Mouse (Mus musculus) CD4-positive, CD25-positive, alpha-beta regulatory T cell, adult 2 months (primary cell): Measurements from ENCODE around the gene Psmb11.
"Not testable (repeated sequence)": the region's sequence is repeated elsewhere in the genome, so short reads cannot be mapped to it uniquely, and the experiment has no call there.

Experiments
- DNase-seq: peaks from one replicate; pipeline ENCODE4 v3.0.0-alpha.2; 2012; ENCODE audit warnings: low read depth, low spot score

The Psmb11 gene

GRCm38 (mm10) chr14:54603038-54603654, 18.1 kb upstream of the Psmb11 start:
- DNase-seq = peak; percentile 98

GRCm38 (mm10) chr14:54603686-54604085, 17.5 kb upstream of the Psmb11 start:
- DNase-seq = no peak

GRCm38 (mm10) chr14:54605752-54606321, 15.4 kb upstream of the Psmb11 start, which contains the start of gene 4931414P19Rik:
Gene 4931414P19Rik (minus strand): TSS chr14:54605993.
- peak; percentile 85 for DNase-seq

GRCm38 (mm10) chr14:54607226-54607625, 14.0 kb upstream of the Psmb11 start:
- DNase-seq = no peak

GRCm38 (mm10) chr14:54609245-54609644, 12.0 kb upstream of the Psmb11 start:
- no peak for DNase-seq

GRCm38 (mm10) chr14:54609962-54610361, 11.3 kb upstream of the Psmb11 start:
- DNase-seq = peak; percentile 72

GRCm38 (mm10) chr14:54610648-54611047, 10.6 kb upstream of the Psmb11 start:
- no peak for DNase-seq

GRCm38 (mm10) chr14:54614130-54614529, 7.1 kb upstream of the Psmb11 start:
- DNase-seq = not testable (repeated sequence)

- no peak for DNase-seq
Measured at GRCm38 (mm10) chr14:54616226-54616825, 4.9 kb upstream of the Psmb11 start.

- peak; percentile 54 for DNase-seq
Measured at GRCm38 (mm10) chr14:54617152-54617896, 3.9 kb upstream of the Psmb11 start.

GRCm38 (mm10) chr14:54617897-54618365, 3.3 kb upstream of the Psmb11 start, which contains the start of gene Psmb5:
Gene Psmb5 (minus strand): TSS chr14:54618022.
- peak; percentile 94 for DNase-seq

GRCm38 (mm10) chr14:54623334-54623733, 2.1 kb downstream of the Psmb11 start:
- DNase-seq = no peak

GRCm38 (mm10) chr14:54624976-54625375, 3.7 kb downstream of the Psmb11 start:
- no peak for DNase-seq

- no peak for DNase-seq
Measured at GRCm38 (mm10) chr14:54628103-54628502, 6.9 kb downstream of the Psmb11 start.

GRCm38 (mm10) chr14:54629797-54630196, 8.6 kb downstream of the Psmb11 start:
- DNase-seq = no peak

GRCm38 (mm10) chr14:54630583-54631239, 9.5 kb downstream of the Psmb11 start:
- DNase-seq = no peak

GRCm38 (mm10) chr14:54631240-54631599, 10.0 kb downstream of the Psmb11 start:
- no peak for DNase-seq

- DNase-seq = no peak
Measured at GRCm38 (mm10) chr14:54632252-54632651, 11.0 kb downstream of the Psmb11 start.

GRCm38 (mm10) chr14:54634182-54634581, 12.9 kb downstream of the Psmb11 start:
- DNase-seq = no peak

GRCm38 (mm10) chr14:54636954-54637353, 15.7 kb downstream of the Psmb11 start:
- peak; percentile 80 for DNase-seq

- DNase-seq = no peak
Measured at GRCm38 (mm10) chr14:54638210-54638609, 17.0 kb downstream of the Psmb11 start.

- DNase-seq = no peak
Measured at GRCm38 (mm10) chr14:54640121-54640520, 18.9 kb downstream of the Psmb11 start.
